Mouse (Mus musculus) adrenal gland, postnatal 10 days (tissue): ENCODE measurements at regions not wholly inside any gene's neighbourhood (a gene's known extent, or its start where the extent isn't known, plus 50 kb on each side); places are given as distances from the start of the nearest gene placed in this dataset.

Source experiments
- DNase-seq: peaks from one replicate; pipeline ENCODE4 v3.0.0; 2021; ENCODE audit warnings: mixed read lengths

GRCm38 (mm10) chr10:99959279-99959678, 56.2 kb upstream of the Kitl start:
- DNase-seq, result no peak

DNA sequence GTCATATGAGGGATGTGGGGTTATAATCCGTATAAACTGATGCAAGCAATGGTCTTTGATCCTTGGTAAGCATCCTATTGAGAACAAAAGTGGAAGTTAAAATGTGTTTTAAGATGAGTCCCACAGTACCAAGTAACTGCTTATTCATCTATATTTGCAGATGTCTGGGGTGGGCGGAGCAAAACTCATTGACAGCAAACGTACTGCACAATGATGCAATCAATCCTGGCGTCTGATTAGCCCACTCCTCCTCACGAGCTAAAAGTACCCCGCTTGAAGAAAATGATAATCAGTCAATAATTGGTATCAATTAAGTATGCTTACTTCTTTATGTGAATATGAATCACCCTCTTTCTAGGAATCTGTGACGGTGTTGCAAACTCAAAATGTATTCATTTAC, 62.9 kb upstream of the Kitl start:
- DNase-seq, result no peak

DNA sequence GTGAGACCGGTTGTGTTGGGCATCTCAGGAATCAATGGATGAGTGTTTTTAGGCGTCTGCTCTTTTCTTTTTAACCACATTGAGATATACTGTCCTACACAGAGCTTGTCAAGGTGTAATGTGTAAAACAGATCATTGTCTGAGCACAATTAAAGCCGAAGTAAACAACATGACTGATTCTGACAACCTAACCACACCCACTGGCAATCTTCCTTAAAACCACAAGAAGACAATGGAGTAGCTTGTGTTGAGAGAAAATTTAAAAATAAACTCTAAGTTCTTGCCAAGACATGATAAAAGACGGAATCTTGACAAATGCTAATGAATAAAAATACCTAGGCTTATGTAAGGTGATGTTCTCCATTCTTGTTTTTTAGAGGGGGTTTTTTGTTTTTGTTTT, 63.7 kb upstream of the Kitl start:
- DNase-seq, result no peak

- DNase-seq, result no peak
These were observed 64.1 kb upstream of the Kitl start for GRCm38 (mm10) chr10:99951316-99951715.

DNA sequence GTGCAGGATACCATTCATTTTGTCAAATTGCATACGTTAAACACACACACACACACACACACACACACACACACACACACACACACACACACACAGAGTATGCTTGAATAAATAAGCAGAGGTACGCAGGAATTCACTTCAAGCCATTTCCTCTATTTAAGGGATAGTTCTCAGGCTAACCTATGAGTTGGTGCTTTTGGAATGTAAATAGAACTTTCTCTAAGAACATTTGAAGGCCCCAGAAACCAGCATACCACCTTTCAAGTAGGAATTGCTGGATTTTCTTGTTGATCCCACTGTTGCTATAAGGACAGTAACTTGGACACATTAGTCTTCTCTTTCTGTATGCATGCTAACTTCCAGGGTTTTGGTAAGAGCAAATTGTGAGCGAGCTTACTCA, 66.7 kb upstream of the Kitl start:
- DNase-seq, result no peak

DNA sequence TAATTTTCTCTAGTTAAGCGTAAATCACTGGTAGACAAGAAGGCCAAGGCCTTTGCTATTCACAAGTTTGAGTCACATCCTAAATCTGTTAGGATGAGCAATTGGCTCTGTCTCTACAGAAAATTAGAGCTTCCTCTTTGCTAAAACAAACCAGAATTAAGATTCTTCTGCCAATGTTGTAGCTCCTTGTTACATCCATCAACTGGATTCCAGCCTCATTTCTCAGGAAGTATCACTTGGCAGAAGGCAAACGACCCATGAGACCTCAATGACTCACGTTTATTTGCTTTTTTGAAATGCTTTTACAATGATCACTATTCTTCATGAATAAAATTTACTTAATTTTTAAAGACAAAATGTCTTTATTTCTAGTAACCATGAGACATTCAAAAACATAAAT, 70.0 kb upstream of the Kitl start:
- DNase-seq, result no peak

- DNase-seq, result peak; percentile 19
These were observed 73.8 kb upstream of the Kitl start for GRCm38 (mm10) chr10:99941665-99942064.

GRCm38 (mm10) chr10:99938901-99939300, 76.5 kb upstream of the Kitl start:
- no peak for DNase-seq

DNA sequence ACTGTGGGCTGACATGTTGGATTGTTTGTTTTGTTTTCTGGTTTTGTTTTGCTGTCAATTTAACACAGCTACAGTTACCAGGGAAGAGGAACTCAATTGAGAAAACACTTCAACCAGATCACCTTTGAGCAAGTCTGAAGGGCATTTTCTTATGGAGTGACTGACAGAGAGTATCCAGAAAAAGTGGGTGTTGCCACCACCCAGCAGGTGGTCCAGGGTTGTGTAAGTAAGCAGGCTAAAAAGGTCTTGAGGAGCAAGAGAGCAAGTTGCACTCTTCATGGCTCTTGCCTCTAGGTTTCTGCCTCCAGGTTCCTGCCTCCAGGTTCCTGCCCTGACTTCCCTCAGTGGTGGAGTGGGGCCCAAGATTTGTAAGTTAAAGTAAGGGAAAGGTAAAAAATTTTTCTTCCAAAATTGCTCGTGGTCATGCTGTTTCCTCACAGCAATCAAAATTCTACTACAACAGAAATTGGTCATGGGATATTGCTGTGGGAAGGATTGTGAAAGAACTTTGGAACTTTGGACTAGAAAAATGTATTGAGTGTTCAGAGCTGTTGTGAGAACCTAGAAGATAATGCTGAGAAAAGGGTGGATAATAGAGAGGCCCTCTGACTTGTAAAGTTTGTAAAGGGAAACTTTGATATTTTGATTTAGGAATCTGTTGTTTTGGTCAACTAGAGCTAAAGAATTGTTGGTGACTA, 77.4 kb upstream of the Kitl start:
- no peak for DNase-seq

DNA sequence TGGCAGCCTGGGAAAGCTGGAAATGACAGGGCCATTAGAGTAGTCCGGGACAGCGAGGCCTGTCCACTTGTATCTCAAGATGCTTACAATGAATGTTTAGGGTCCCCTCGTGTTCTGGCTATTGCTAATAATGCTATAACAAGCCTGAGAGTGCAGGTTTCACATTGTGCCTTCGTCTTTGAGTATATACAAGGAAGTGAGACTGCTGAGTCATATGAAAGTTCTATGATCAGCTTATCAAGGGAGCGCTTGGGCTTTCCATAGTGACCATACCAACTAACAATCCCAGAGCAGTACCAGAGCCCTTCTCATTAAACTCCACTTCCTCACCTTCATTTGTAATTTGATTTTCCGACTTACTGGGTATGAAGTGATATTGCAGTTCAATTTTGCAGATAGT, 86.2 kb upstream of the Kitl start:
- DNase-seq, result no peak

GRCm38 (mm10) chr10:99927913-99928312, 87.5 kb upstream of the Kitl start:
- DNase-seq, result no peak

GRCm38 (mm10) chr10:99926327-99926954, 89.0 kb upstream of the Kitl start:
- DNase-seq, result no peak

GRCm38 (mm10) chr10:99924541-99924940, 90.9 kb upstream of the Kitl start:
- no peak for DNase-seq

- no peak for DNase-seq
These were observed 95.5 kb upstream of the Kitl start for GRCm38 (mm10) chr10:99919925-99920324.

DNA sequence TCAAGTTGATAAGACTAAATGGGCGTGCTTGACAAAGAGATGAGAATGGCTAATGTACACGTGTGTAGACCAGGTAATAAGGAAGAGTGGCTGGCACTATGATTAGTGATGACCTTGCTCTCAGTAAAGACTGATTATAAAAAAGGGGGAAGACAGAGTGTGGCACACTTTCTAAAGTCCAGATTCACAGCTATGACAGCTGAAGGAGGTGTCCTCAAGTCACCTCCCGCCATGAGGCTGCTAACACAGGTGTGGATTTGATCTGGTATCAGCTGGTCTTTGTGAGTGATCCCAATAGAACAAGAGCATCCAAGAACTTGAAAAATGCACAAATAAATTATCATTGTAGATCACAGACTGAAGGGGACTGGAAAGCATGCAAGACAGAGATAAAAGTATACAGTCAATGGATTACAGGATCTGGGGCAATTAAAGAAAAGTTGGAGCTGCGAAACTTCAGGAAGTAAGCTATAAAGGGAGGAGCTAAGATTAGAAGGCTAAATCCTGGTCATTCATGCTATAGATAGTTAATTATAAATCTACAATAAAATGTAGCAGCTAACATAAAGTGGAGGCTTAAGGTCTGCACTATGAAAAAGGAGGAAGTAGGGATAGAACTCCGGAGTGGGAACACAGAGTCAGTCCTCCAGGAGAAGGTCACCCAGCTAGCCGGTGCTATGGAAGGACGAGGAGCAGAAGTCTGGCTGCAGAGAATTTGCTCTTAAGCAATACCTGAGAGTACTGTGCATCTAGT, 96.7 kb upstream of the Kitl start:
- no peak for DNase-seq

DNA sequence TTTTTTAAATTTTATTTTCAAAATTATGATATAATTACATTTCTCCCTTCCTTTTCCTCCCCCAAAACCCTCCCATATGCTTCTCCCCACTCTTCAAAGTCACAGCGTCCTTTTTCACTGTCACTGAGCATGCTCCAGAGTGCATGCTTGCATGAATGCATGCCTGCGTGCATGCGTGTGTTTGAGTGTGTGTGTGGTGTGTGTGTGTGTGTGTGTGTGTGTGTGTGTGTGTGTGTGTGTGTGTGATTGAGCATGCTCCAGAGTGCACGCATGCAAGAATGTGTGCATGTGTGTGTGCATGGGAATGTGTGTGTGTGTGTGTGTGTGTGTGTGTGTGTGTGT, 101.6 kb upstream of the Kitl start:
- DNase-seq, result peak; percentile 20

- DNase-seq, result peak; percentile 36
These were observed 102.2 kb upstream of the Kitl start for GRCm38 (mm10) chr10:99913001-99913845.

DNA sequence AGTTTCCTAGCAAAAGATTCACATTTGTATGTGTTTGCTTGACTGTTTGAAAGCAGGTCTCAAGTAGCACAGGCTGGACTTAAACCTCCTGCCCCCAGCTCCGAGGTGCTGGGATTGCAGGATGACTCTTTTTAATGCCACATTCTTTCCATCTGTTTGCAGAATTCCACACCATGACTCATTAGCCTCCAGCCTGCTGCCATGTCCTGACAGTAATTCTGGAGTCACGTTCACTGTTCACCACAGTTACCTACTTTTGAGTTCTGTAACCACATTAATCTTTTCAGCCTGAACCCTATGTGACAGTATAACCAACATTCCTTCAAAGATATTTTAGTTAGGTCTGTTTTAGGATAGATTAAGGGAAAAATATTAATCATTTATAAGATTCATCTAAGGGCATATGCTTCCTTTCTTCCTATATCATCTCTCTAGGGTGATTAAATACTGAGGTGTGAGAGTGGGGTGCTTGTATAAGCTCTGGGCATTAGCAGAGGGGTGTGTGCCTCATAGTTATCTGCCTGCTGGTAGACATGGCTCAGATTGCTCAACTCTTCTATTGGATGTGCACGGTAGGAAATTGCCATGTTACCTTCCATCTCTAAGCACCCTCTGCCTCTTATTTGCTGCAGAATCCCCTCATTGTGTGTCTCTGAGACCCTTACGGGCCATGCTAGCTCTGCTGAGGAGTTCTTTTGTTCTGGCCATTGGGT, 105.3 kb upstream of the Kitl start:
- no peak for DNase-seq

- DNase-seq, result no peak
These were observed 107.4 kb upstream of the Kitl start for GRCm38 (mm10) chr10:99908044-99908443.

DNA sequence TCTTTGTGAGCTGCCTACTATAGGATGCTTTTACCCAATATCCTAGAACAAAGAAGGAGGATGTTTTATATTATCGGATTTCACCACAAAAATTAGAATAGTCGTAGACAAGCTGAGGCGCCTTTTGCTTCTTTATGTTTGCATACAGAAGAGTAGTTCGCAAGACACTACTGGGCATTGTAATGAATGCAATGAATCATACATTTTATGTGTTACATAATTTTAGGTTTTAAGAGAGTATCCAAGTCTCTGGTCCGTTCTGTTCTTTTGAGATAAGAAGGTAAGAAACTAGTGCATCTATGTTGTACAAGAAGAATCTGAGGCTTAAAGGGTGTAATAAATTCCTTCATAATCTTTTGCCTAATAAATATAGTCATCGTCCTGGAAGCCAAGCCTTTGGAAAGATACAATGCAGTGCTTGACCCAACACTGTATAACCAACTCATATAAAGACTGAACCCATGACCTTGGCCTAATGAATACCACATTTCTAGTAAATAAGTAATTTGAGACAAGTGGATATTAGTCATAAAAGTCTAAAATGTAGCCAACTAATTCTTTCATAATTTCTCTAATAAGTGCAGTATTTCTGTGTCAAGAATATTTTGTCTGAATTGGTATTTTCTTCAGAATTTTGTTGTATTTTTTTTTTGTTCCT, 108.5 kb upstream of the Kitl start:
- DNase-seq, result no peak
